Mouse (Mus musculus) olfactory bulb, adult 2 months (tissue): ENCODE measurements around the gene Pid1.

Experiments used
- CTCF ChIP-seq: fragments of 200-500 bp; IDR thresholded peaks from 2 replicates; pipeline ENCODE4 v1.5.1; 2012; ENCODE audit warnings: low read depth, mild to moderate bottlenecking, low read length, moderate library complexity; ENCODE audit not compliant: insufficient read depth
- POLR2A ChIP-seq: fragments of 200-500 bp; IDR thresholded peaks from 2 replicates; pipeline ENCODE4 v1.6.1; 2012; ENCODE audit warnings: mild to moderate bottlenecking, low read depth, low read length, moderate library complexity; ENCODE audit not compliant: insufficient read depth

GRCm38 (mm10) chr1:84361389-84361788 lies 2.6 kb downstream of the Pid1 start:
- TF ChIP-seq POLR2A (no peak), CTCF (no peak)
